Mouse (Mus musculus) intestine, postnatal 0 days (tissue): ENCODE results near the gene Plch2. TPM values are rescaled to one million over a fixed set of nuclear protein-coding genes. Genes with fewer than 3 reads are reported as not detected.

Experiments used
- ATAC-seq: fragments of 200-750 bp; cut with Nextera tagmentation; 2 replicates; pipeline ENCODE4 v1.8.0; 2017; ENCODE audit warnings: mild to moderate bottlenecking, moderate TSS enrichment, moderate library complexity
- H3K27ac ChIP-seq: fragments of 300-500 bp; sonication (generic); 2 replicates; pipeline ENCODE4 v1.5.1; 2014; ENCODE audit warnings: mild to moderate bottlenecking, low read depth, low read length, moderate library complexity
- H3K27me3 ChIP-seq: fragments of 300-500 bp; sonication (generic); replicated peaks from 2 replicates; pipeline ENCODE4 v1.6.1; 2014; ENCODE audit warnings: low read length, mixed read lengths; ENCODE audit not compliant: control insufficient read depth, insufficient read depth
- H3K36me3 ChIP-seq: fragments of 300-500 bp; sonication (generic); 2 replicates; pipeline ENCODE4 v1.6.1; 2014; ENCODE audit warnings: mild to moderate bottlenecking, moderate library complexity; ENCODE audit not compliant: control insufficient read depth, insufficient read depth
- H3K4me1 ChIP-seq: fragments of 300-500 bp; sonication (generic); replicated peaks from 2 replicates; pipeline ENCODE4 v1.6.1; 2014; ENCODE audit warnings: antibody characterized with exemption, low read length, mixed read lengths; ENCODE audit not compliant: control insufficient read depth, insufficient read depth
- H3K4me2 ChIP-seq: fragments of 300-500 bp; sonication (generic); replicated peaks from 2 replicates; pipeline ENCODE4 v1.6.1; 2014; ENCODE audit warnings: low read depth, mild to moderate bottlenecking, moderate library complexity
- H3K4me3 ChIP-seq: fragments of 300-500 bp; sonication (generic); 2 replicates; pipeline ENCODE4 v1.5.1; 2014; ENCODE audit warnings: low read depth, low read length
- H3K9ac ChIP-seq: fragments of 300-500 bp; sonication (generic); 2 replicates; pipeline ENCODE4 v1.6.1; 2014; ENCODE audit warnings: mild to moderate bottlenecking, low read depth, low read length
- H3K9me3 ChIP-seq: fragments of 300-500 bp; sonication (generic); 2 replicates; pipeline ENCODE4 v1.6.1; 2016; ENCODE audit warnings: mixed run types; ENCODE audit not compliant: control insufficient read depth
- CTCF ChIP-seq: sonication (generic); IDR thresholded peaks from 2 replicates; pipeline ENCODE4 v1.5.1; 2016; ENCODE audit warnings: low read depth, mild to moderate bottlenecking, control low read depth, antibody characterized with exemption, moderate library complexity
- WGBS: fragments of 180-500 bp; shearing (Covaris S2); extraction: QIAGEN DNeasy Blood & Tissue Kit; methylation state at CpG from one replicate; pipeline ENCODE4 v1.1.7; 2014; 5-methylcytosine and 5-hydroxymethylcytosine counted together
- polyA plus RNA-seq: library from polyadenylated mRNA; unstranded; fragments of >200 nt; fragmentation: Nextera tagmentation; extraction: Ambion mirVana; gene quantifications from 2 replicates; pipeline ENCODE4 v1.2.1, GENCODE M21; 2015

Gene Plch2
- polyA plus RNA-seq, 1 experiment from 2014 or later: 5.3 TPM

- Histone ChIP-seq H3K9ac (no peak overlapping the region), H3K36me3 (no peaks in the 10 kb centered on the region), H3K4me2 (no peak overlapping the region), H3K4me3 (no peak overlapping the region), H3K27me3 (peaks cover 40% of the 10 kb centered on the region), H3K9me3 (no peaks in the 10 kb centered on the region), H3K4me1 (no peaks in the 10 kb centered on the region), H3K27ac (no peak overlapping the region)
- 37% methylated on average over 14 of the region's 14 CpGs for WGBS
- ATAC-seq: no peak
- no peak for TF ChIP-seq CTCF
Measured at GRCm38 (mm10) chr4:154948066-154948939, 108.3 kb downstream of the Plch2 start.

GRCm38 (mm10) chr4:154946319-154946718 lies 110.3 kb downstream of the Plch2 start:
- H3K9me3 ChIP-seq: no peaks in the 10 kb centered on the region
- peak; percentile 84 for ATAC-seq
- H3K4me1 ChIP-seq: no peaks in the 10 kb centered on the region
- H3K27ac ChIP-seq: no peak overlapping the region
- H3K4me2 ChIP-seq: peak overlapping the region; percentile 66
- no peak for TF ChIP-seq CTCF
- 1% methylated on average over 8 of the region's 8 CpGs for WGBS
- H3K27me3 ChIP-seq: peaks cover 21% of the 10 kb centered on the region
- no peak overlapping the region for H3K9ac ChIP-seq
- H3K4me3 ChIP-seq: peak overlapping the region; percentile 16
- no peaks in the 10 kb centered on the region for H3K36me3 ChIP-seq

- peak; percentile 98 for TF ChIP-seq CTCF
- no peaks in the 10 kb centered on the region for H3K4me1 ChIP-seq
- H3K9me3 ChIP-seq: no peaks in the 10 kb centered on the region
- 38% methylated on average over 2 of the region's 2 CpGs for WGBS
- peak; percentile 80 for ATAC-seq
- H3K9ac ChIP-seq: no peak overlapping the region
- peaks cover 3% of the 10 kb centered on the region; the same call in 1 of the 2 replicates for H3K27me3 ChIP-seq
- H3K4me2 ChIP-seq: no peak overlapping the region
- no peaks in the 10 kb centered on the region for H3K36me3 ChIP-seq
- no peak overlapping the region for H3K27ac ChIP-seq
- no peak overlapping the region for H3K4me3 ChIP-seq
Measured at GRCm38 (mm10) chr4:154944121-154944590, 112.4 kb downstream of the Plch2 start.

GRCm38 (mm10) chr4:154943323-154944039 lies 113.1 kb downstream of the Plch2 start:
- 85% methylated on average over 6 of the region's 6 CpGs for WGBS
- no peak for ATAC-seq
- no peaks in the 10 kb centered on the region for H3K27me3 ChIP-seq

GRCm38 (mm10) chr4:154942632-154943322 lies 113.8 kb downstream of the Plch2 start:
- Histone ChIP-seq H3K4me3 (no peak overlapping the region), H3K4me2 (no peak overlapping the region), H3K27ac (no peak overlapping the region), H3K9me3 (no peaks in the 10 kb centered on the region), H3K36me3 (no peaks in the 10 kb centered on the region), H3K9ac (no peak overlapping the region), H3K4me1 (no peaks in the 10 kb centered on the region), H3K27me3 (no peaks in the 10 kb centered on the region)
- no peak for TF ChIP-seq CTCF
- ATAC-seq: no peak
- 81% methylated on average over 10 of the region's 10 CpGs for WGBS

More at GRCm38 (mm10) chr4:154943323-154944039, 113.1 kb downstream of the Plch2 start:
- no peak overlapping the region for H3K4me2 ChIP-seq
- H3K4me3 ChIP-seq: no peak overlapping the region
- no peak overlapping the region for H3K27ac ChIP-seq
- no peaks in the 10 kb centered on the region for H3K9me3 ChIP-seq
- H3K4me1 ChIP-seq: no peaks in the 10 kb centered on the region
- no peak for TF ChIP-seq CTCF
- no peak overlapping the region for H3K9ac ChIP-seq
- no peaks in the 10 kb centered on the region for H3K36me3 ChIP-seq

- TF ChIP-seq CTCF: no peak
- no peak for ATAC-seq
- WGBS: 90% methylated on average over 5 of the region's 5 CpGs
Measured at GRCm38 (mm10) chr4:154941831-154942230, 114.8 kb downstream of the Plch2 start.

More at GRCm38 (mm10) chr4:154941831-154942230, 114.8 kb downstream of the Plch2 start:
- Histone ChIP-seq H3K36me3 (no peaks in the 10 kb centered on the region), H3K4me2 (no peak overlapping the region), H3K4me3 (no peak overlapping the region), H3K9me3 (no peaks in the 10 kb centered on the region), H3K27me3 (no peaks in the 10 kb centered on the region), H3K9ac (no peak overlapping the region), H3K27ac (no peak overlapping the region), H3K4me1 (no peaks in the 10 kb centered on the region)
